Mouse (Mus musculus): Measurements from ENCODE around the gene Socs4. TPM values are rescaled to one million over a fixed set of nuclear protein-coding genes. Genes with fewer than 3 reads are reported as not detected.

Gene Socs4
- polyA plus RNA-seq, 1 experiment from 2014 or later, result 4.3 TPM

GRCm38 (mm10) chr14:47294136-47294535, 17.4 kb downstream of the Socs4 start:
- 63% methylated on average over 4 of the region's 4 CpGs for WGBS (ENCODE audit: insufficient replicate concordance)
- no peaks in the 10 kb centered on the region for H3K27me3 ChIP-seq (replicated peaks)
- ATAC-seq, result no peak
- peaks cover 33% of the 10 kb centered on the region for H3K4me1 ChIP-seq
- H3K9ac ChIP-seq, result no peak overlapping the region
- 0 out of 2 replicates have a peak overlapping the region, but pooled peaks have one; percentile 10 for H3K4me2 ChIP-seq
- H3K9me3 ChIP-seq (replicated peaks), result no peaks in the 10 kb centered on the region
- peak overlapping the region; percentile 22; the same call in 1 of the 2 replicates for H3K27ac ChIP-seq
- peaks cover 28% of the 10 kb centered on the region for H3K36me3 ChIP-seq
- H3K4me3 ChIP-seq, result no peak overlapping the region

- no peaks in the 10 kb centered on the region for H3K9me3 ChIP-seq (replicated peaks)
- peaks cover 21% of the 10 kb centered on the region for H3K36me3 ChIP-seq
- 33% methylated on average over 2 of the region's 2 CpGs for WGBS (ENCODE audit: insufficient replicate concordance)
- peak overlapping the region; percentile 87 for H3K27ac ChIP-seq
- H3K27me3 ChIP-seq (replicated peaks), result no peaks in the 10 kb centered on the region
- H3K4me1 ChIP-seq, result peaks cover 51% of the 10 kb centered on the region
- ATAC-seq, result no peak
- H3K4me2 ChIP-seq, result no peak overlapping the region; the same call in 1 of the 2 replicates
- H3K4me3 ChIP-seq, result no peak overlapping the region
- H3K9ac ChIP-seq, result no peak overlapping the region; the same call in 1 of the 2 replicates
Measured at GRCm38 (mm10) chr14:47296232-47296631, 19.5 kb downstream of the Socs4 start.

GRCm38 (mm10) chr14:47297785-47298407, 21.2 kb downstream of the Socs4 start, which contains the start of gene Mapk1ip1l:
Mapk1ip1l (plus strand) TSS chr14:47298266.
- peak; percentile 81 for ATAC-seq
- peak within 1 kb of the TSS; percentile 87 for H3K27ac ChIP-seq
- peaks cover 23% of the 10 kb centered on the region for H3K36me3 ChIP-seq
- H3K4me3 ChIP-seq, result peak within 1 kb of the TSS; percentile 74
- H3K4me2 ChIP-seq, result peak within 1 kb of the TSS; percentile 71
- H3K4me1 ChIP-seq, result peaks cover 62% of the 10 kb centered on the region
- under 1% methylated on average over 34 of the region's 34 CpGs for WGBS (ENCODE audit: insufficient replicate concordance)
- H3K9ac ChIP-seq, result peak within 1 kb of the TSS; percentile 95
- H3K9me3 ChIP-seq (replicated peaks), result no peaks in the 10 kb centered on the region
- no peaks in the 10 kb centered on the region for H3K27me3 ChIP-seq (replicated peaks)

- Histone ChIP-seq H3K4me1 (peaks cover 67% of the 10 kb centered on the region), H3K9me3 (replicated peaks) (no peaks in the 10 kb centered on the region), H3K27ac (peak overlapping the region; percentile 87), H3K4me3 (peak overlapping the region; percentile 74), H3K36me3 (peaks cover 26% of the 10 kb centered on the region), H3K9ac (peak overlapping the region; percentile 95), H3K4me2 (peak overlapping the region; percentile 71), H3K27me3 (replicated peaks) (no peaks in the 10 kb centered on the region)
- ATAC-seq, result peak; percentile 61
- under 1% methylated on average over 35 of the region's 38 CpGs for WGBS (ENCODE audit: insufficient replicate concordance)
Measured at GRCm38 (mm10) chr14:47298408-47298792, 21.7 kb downstream of the Socs4 start.

GRCm38 (mm10) chr14:47298819-47299261, 22.1 kb downstream of the Socs4 start:
- H3K4me3 ChIP-seq, result peak overlapping the region; percentile 74
- H3K27ac ChIP-seq, result peak overlapping the region; percentile 87
- H3K4me1 ChIP-seq, result peaks cover 71% of the 10 kb centered on the region
- no peaks in the 10 kb centered on the region for H3K9me3 ChIP-seq (replicated peaks)
- H3K36me3 ChIP-seq, result peaks cover 28% of the 10 kb centered on the region
- ATAC-seq, result peak; percentile 43
- under 1% methylated on average over 15 of the region's 15 CpGs for WGBS (ENCODE audit: insufficient replicate concordance)
- H3K27me3 ChIP-seq (replicated peaks), result no peaks in the 10 kb centered on the region
- peak overlapping the region; percentile 71 for H3K4me2 ChIP-seq
- peak overlapping the region; percentile 95 for H3K9ac ChIP-seq

- no peak for ATAC-seq
- no peaks in the 10 kb centered on the region for H3K27me3 ChIP-seq (replicated peaks)
- H3K27ac ChIP-seq, result no peak overlapping the region
- H3K36me3 ChIP-seq, result peaks cover 59% of the 10 kb centered on the region
- H3K4me3 ChIP-seq, result no peak overlapping the region
- 79% methylated on average over 14 of the region's 14 CpGs for WGBS (ENCODE audit: insufficient replicate concordance)
- H3K4me2 ChIP-seq, result no peak overlapping the region
- H3K9me3 ChIP-seq (replicated peaks), result no peaks in the 10 kb centered on the region
- peaks cover 69% of the 10 kb centered on the region for H3K4me1 ChIP-seq
- H3K9ac ChIP-seq, result 0 out of 2 replicates have a peak overlapping the region, but pooled peaks have one; percentile 27
Measured at GRCm38 (mm10) chr14:47302885-47303680, 26.4 kb downstream of the Socs4 start.

GRCm38 (mm10) chr14:47304814-47305405, 28.2 kb downstream of the Socs4 start:
- 75% methylated on average over 6 of the region's 6 CpGs for WGBS (ENCODE audit: insufficient replicate concordance)
- Histone ChIP-seq H3K27me3 (replicated peaks) (no peaks in the 10 kb centered on the region), H3K36me3 (peaks cover 74% of the 10 kb centered on the region), H3K9me3 (replicated peaks) (no peaks in the 10 kb centered on the region), H3K27ac (no peak overlapping the region), H3K4me3 (no peak overlapping the region), H3K4me1 (peaks cover 60% of the 10 kb centered on the region), H3K9ac (no peak overlapping the region), H3K4me2 (no peak overlapping the region)
- ATAC-seq, result no peak

- Histone ChIP-seq H3K4me2 (no peak overlapping the region), H3K9me3 (replicated peaks) (no peaks in the 10 kb centered on the region), H3K4me1 (peaks cover 51% of the 10 kb centered on the region), H3K27ac (no peak overlapping the region), H3K36me3 (peaks cover 79% of the 10 kb centered on the region), H3K4me3 (no peak overlapping the region), H3K9ac (no peak overlapping the region), H3K27me3 (replicated peaks) (no peaks in the 10 kb centered on the region)
- ATAC-seq, result no peak
- WGBS (ENCODE audit: insufficient replicate concordance), result 77% methylated on average over 4 of the region's 4 CpGs
Measured at GRCm38 (mm10) chr14:47305933-47306332, 29.2 kb downstream of the Socs4 start.

- no peak overlapping the region for H3K4me3 ChIP-seq
- H3K36me3 ChIP-seq, result peaks cover 82% of the 10 kb centered on the region
- H3K4me1 ChIP-seq, result peaks cover 41% of the 10 kb centered on the region
- H3K9ac ChIP-seq, result no peak overlapping the region
- H3K27ac ChIP-seq, result no peak overlapping the region
- no peaks in the 10 kb centered on the region for H3K9me3 ChIP-seq (replicated peaks)
- ATAC-seq, result no peak
- no peak overlapping the region for H3K4me2 ChIP-seq
- H3K27me3 ChIP-seq (replicated peaks), result no peaks in the 10 kb centered on the region
- 80% methylated on average over 3 of the region's 3 CpGs for WGBS (ENCODE audit: insufficient replicate concordance)
Measured at GRCm38 (mm10) chr14:47307669-47308068, 30.9 kb downstream of the Socs4 start.

GRCm38 (mm10) chr14:47309061-47309460, 32.3 kb downstream of the Socs4 start:
- H3K36me3 ChIP-seq, result peaks cover 86% of the 10 kb centered on the region
- no peaks in the 10 kb centered on the region for H3K9me3 ChIP-seq (replicated peaks)
- H3K4me1 ChIP-seq, result peaks cover 28% of the 10 kb centered on the region
- H3K9ac ChIP-seq, result no peak overlapping the region
- 91% methylated on average over 1 of the region's 1 CpGs for WGBS (ENCODE audit: insufficient replicate concordance)
- no peak overlapping the region for H3K4me2 ChIP-seq
- H3K27me3 ChIP-seq (replicated peaks), result no peaks in the 10 kb centered on the region
- no peak for ATAC-seq
- no peak overlapping the region for H3K27ac ChIP-seq
- no peak overlapping the region for H3K4me3 ChIP-seq

GRCm38 (mm10) chr14:47310342-47311181, 33.8 kb downstream of the Socs4 start:
- no peak overlapping the region for H3K4me2 ChIP-seq
- H3K9me3 ChIP-seq (replicated peaks), result no peaks in the 10 kb centered on the region
- H3K9ac ChIP-seq, result no peak overlapping the region
- H3K27me3 ChIP-seq (replicated peaks), result no peaks in the 10 kb centered on the region
- peaks cover 90% of the 10 kb centered on the region for H3K36me3 ChIP-seq
- H3K4me1 ChIP-seq, result peaks cover 13% of the 10 kb centered on the region
- no peak overlapping the region for H3K4me3 ChIP-seq
- no peak overlapping the region for H3K27ac ChIP-seq
- WGBS (ENCODE audit: insufficient replicate concordance), result 89% methylated on average over 18 of the region's 18 CpGs
- ATAC-seq, result peak; percentile 24; the same call in 1 of the 2 replicates
